Mouse (Mus musculus) hindbrain, embryonic 15.5 days (tissue): ENCODE measurements around the gene Rin1. TPM values are rescaled to one million over a fixed set of nuclear protein-coding genes. Genes with fewer than 3 reads are reported as not detected.

Experiments used
- ATAC-seq: fragments of 200-750 bp; cut with Nextera tagmentation; 2 replicates; pipeline ENCODE4 v1.8.0; 2017; ENCODE audit warnings: low read depth, moderate number of reproducible peaks, moderate TSS enrichment; ENCODE audit not compliant: low FRiP score
- H3K27ac ChIP-seq: fragments of 300-500 bp; sonication (generic); replicated peaks from 2 replicates; pipeline ENCODE4 v1.5.1; 2015; ENCODE audit warnings: mild to moderate bottlenecking, inconsistent platforms
- H3K27me3 ChIP-seq: fragments of 300-500 bp; sonication (generic); 2 replicates; pipeline ENCODE4 v1.6.1; 2015; ENCODE audit warnings: control low read depth, inconsistent platforms
- H3K36me3 ChIP-seq: fragments of 300-500 bp; sonication (generic); 2 replicates; pipeline ENCODE4 v1.6.1; 2015; ENCODE audit warnings: control low read depth, inconsistent platforms
- H3K4me1 ChIP-seq: fragments of 300-500 bp; sonication (generic); replicated peaks from 2 replicates; pipeline ENCODE4 v1.6.1; 2015; ENCODE audit warnings: control low read depth, inconsistent platforms
- H3K4me2 ChIP-seq: fragments of 300-500 bp; sonication (generic); 2 replicates; pipeline ENCODE4 v1.6.1; 2015; ENCODE audit warnings: moderate library complexity, mild to moderate bottlenecking, inconsistent platforms
- H3K4me3 ChIP-seq: fragments of 300-500 bp; sonication (generic); 2 replicates; pipeline ENCODE4 v1.5.1; 2015; ENCODE audit warnings: mild to moderate bottlenecking, inconsistent platforms
- H3K9ac ChIP-seq: fragments of 300-500 bp; sonication (generic); 2 replicates; pipeline ENCODE4 v1.6.1; 2015; ENCODE audit warnings: inconsistent platforms
- H3K9me3 ChIP-seq: fragments of 300-500 bp; sonication (generic); 2 replicates; pipeline ENCODE4 v1.6.1; 2016; ENCODE audit warnings: control low read depth, inconsistent platforms
- WGBS: fragments of 180-500 bp; shearing (Covaris S2); methylation state at CpG from one replicate; pipeline ENCODE4 v1.1.7; 2015; 5-methylcytosine and 5-hydroxymethylcytosine counted together
- polyA plus RNA-seq: library from polyadenylated mRNA; unstranded; fragments of >200 nt; fragmentation: Nextera tagmentation; extraction: Ambion mirVana; gene quantifications from 2 replicates; pipeline ENCODE4 v1.2.1, GENCODE M21; 2015

Rin1 gene
- polyA plus RNA-seq, 1 experiment from 2014 or later, result 1.1 TPM

- Histone ChIP-seq H3K4me2 (no peak overlapping the region), H3K27me3 (0 out of 2 replicates have a peak, but pooled peaks cover 5% of the 10 kb centered on the region), H3K4me1 (peaks cover 19% of the 10 kb centered on the region; the same call in 1 of the 2 replicates), H3K9me3 (no peaks in the 10 kb centered on the region), H3K9ac (no peak overlapping the region), H3K36me3 (no peaks in the 10 kb centered on the region), H3K27ac (no peak overlapping the region; the same call in 1 of the 2 replicates), H3K4me3 (no peak overlapping the region)
- no peak for ATAC-seq
- WGBS, result 39% methylated on average over 5 of the region's 5 CpGs
Measured at GRCm38 (mm10) chr19:5060365-5061330, 10.4 kb downstream of the Rin1 start.

- no peak overlapping the region for H3K27ac ChIP-seq
- ATAC-seq, result no peak
- no peak overlapping the region for H3K4me2 ChIP-seq
- no peaks in the 10 kb centered on the region for H3K36me3 ChIP-seq
- no peak overlapping the region for H3K9ac ChIP-seq
- no peaks in the 10 kb centered on the region for H3K9me3 ChIP-seq
- H3K27me3 ChIP-seq, result peaks cover 11% of the 10 kb centered on the region
- H3K4me3 ChIP-seq, result no peak overlapping the region
- 85% methylated on average over 5 of the region's 5 CpGs for WGBS
- H3K4me1 ChIP-seq, result peaks cover 14% of the 10 kb centered on the region
Measured at GRCm38 (mm10) chr19:5062041-5062440, 11.8 kb downstream of the Rin1 start.

- H3K4me1 ChIP-seq, result peaks cover 17% of the 10 kb centered on the region
- H3K9ac ChIP-seq, result no peak overlapping the region
- WGBS, result 82% methylated on average over 6 of the region's 6 CpGs
- H3K27me3 ChIP-seq, result peaks cover 13% of the 10 kb centered on the region
- no peaks in the 10 kb centered on the region for H3K9me3 ChIP-seq
- no peak overlapping the region for H3K4me2 ChIP-seq
- H3K4me3 ChIP-seq, result no peak overlapping the region
- no peak for ATAC-seq
- H3K36me3 ChIP-seq, result no peaks in the 10 kb centered on the region
- no peak overlapping the region for H3K27ac ChIP-seq
Measured at GRCm38 (mm10) chr19:5062446-5062845, 12.2 kb downstream of the Rin1 start.

- Histone ChIP-seq H3K4me1 (peaks cover 21% of the 10 kb centered on the region), H3K9me3 (no peaks in the 10 kb centered on the region), H3K4me2 (no peak overlapping the region), H3K4me3 (no peak overlapping the region), H3K27me3 (peaks cover 13% of the 10 kb centered on the region), H3K9ac (no peak overlapping the region), H3K36me3 (no peaks in the 10 kb centered on the region), H3K27ac (no peak overlapping the region)
- no peak for ATAC-seq
- 69% methylated on average over 7 of the region's 7 CpGs for WGBS
Measured at GRCm38 (mm10) chr19:5065104-5065503, 14.8 kb downstream of the Rin1 start.

- WGBS, result 13% methylated on average over 15 of the region's 15 CpGs
- ATAC-seq, result no peak
- peak overlapping the region; percentile 83 for H3K4me2 ChIP-seq
- peaks cover 32% of the 10 kb centered on the region for H3K4me1 ChIP-seq
- no peaks in the 10 kb centered on the region for H3K36me3 ChIP-seq
- H3K27ac ChIP-seq, result no peak overlapping the region
- H3K27me3 ChIP-seq, result peaks cover 13% of the 10 kb centered on the region
- H3K9ac ChIP-seq, result peak overlapping the region; percentile 38; the same call in 1 of the 2 replicates
- peak overlapping the region; percentile 42 for H3K4me3 ChIP-seq
- H3K9me3 ChIP-seq, result no peaks in the 10 kb centered on the region
Measured at GRCm38 (mm10) chr19:5067040-5067799, 16.9 kb downstream of the Rin1 start.

GRCm38 (mm10) chr19:5067867-5068569, 17.7 kb downstream of the Rin1 start, which contains the start of gene Cd248:
Gene Cd248 (plus strand): TSS chr19:5068078.
- Histone ChIP-seq H3K9ac (peak within 1 kb of the TSS; percentile 38), H3K4me3 (peak within 1 kb of the TSS; percentile 42), H3K36me3 (no peaks in the 10 kb centered on the region), H3K27ac (0 out of 2 replicates have a peak within 1 kb of the TSS, but pooled peaks have one; percentile 14), H3K27me3 (peaks cover 13% of the 10 kb centered on the region), H3K4me1 (peaks cover 40% of the 10 kb centered on the region), H3K4me2 (peak within 1 kb of the TSS; percentile 83), H3K9me3 (no peaks in the 10 kb centered on the region)
- ATAC-seq, result no peak; the same call in 1 of the 2 replicates
- under 1% methylated on average over 48 of the region's 56 CpGs for WGBS

- peaks cover 41% of the 10 kb centered on the region for H3K4me1 ChIP-seq
- peak overlapping the region; percentile 42 for H3K4me3 ChIP-seq
- peaks cover 13% of the 10 kb centered on the region for H3K27me3 ChIP-seq
- WGBS, result 26% methylated on average over 21 of the region's 21 CpGs
- ATAC-seq, result no peak
- H3K9ac ChIP-seq, result peak overlapping the region; percentile 38
- H3K36me3 ChIP-seq, result no peaks in the 10 kb centered on the region
- no peak overlapping the region for H3K27ac ChIP-seq
- H3K9me3 ChIP-seq, result no peaks in the 10 kb centered on the region
- peak overlapping the region; percentile 83 for H3K4me2 ChIP-seq
Measured at GRCm38 (mm10) chr19:5068570-5069234, 18.4 kb downstream of the Rin1 start.

- 82% methylated on average over 5 of the region's 5 CpGs for WGBS
- no peak for ATAC-seq
- no peak overlapping the region for H3K9ac ChIP-seq
- H3K4me1 ChIP-seq, result peaks cover 41% of the 10 kb centered on the region
- no peak overlapping the region for H3K27ac ChIP-seq
- no peaks in the 10 kb centered on the region for H3K36me3 ChIP-seq
- peaks cover 17% of the 10 kb centered on the region for H3K27me3 ChIP-seq
- peak overlapping the region; percentile 83 for H3K4me2 ChIP-seq
- no peaks in the 10 kb centered on the region for H3K9me3 ChIP-seq
- peak overlapping the region; percentile 6; the same call in 1 of the 2 replicates for H3K4me3 ChIP-seq
Measured at GRCm38 (mm10) chr19:5069486-5069885, 19.2 kb downstream of the Rin1 start.

- 83% methylated on average over 7 of the region's 7 CpGs for WGBS
- Histone ChIP-seq H3K4me2 (peak overlapping the region; percentile 83), H3K4me1 (peaks cover 41% of the 10 kb centered on the region), H3K36me3 (no peaks in the 10 kb centered on the region), H3K27me3 (peaks cover 21% of the 10 kb centered on the region), H3K9me3 (no peaks in the 10 kb centered on the region), H3K4me3 (peak overlapping the region; percentile 6; the same call in 1 of the 2 replicates), H3K27ac (no peak overlapping the region), H3K9ac (no peak overlapping the region)
- no peak for ATAC-seq
Measured at GRCm38 (mm10) chr19:5069978-5070377, 19.7 kb downstream of the Rin1 start.

GRCm38 (mm10) chr19:5071077-5071476, 20.8 kb downstream of the Rin1 start:
- Histone ChIP-seq H3K27ac (peak overlapping the region; percentile 47; the same call in 1 of the 2 replicates), H3K4me3 (peak overlapping the region; percentile 44), H3K9ac (peak overlapping the region; percentile 39), H3K9me3 (no peaks in the 10 kb centered on the region), H3K4me2 (peak overlapping the region; percentile 83), H3K36me3 (no peaks in the 10 kb centered on the region), H3K27me3 (peaks cover 21% of the 10 kb centered on the region), H3K4me1 (peaks cover 41% of the 10 kb centered on the region)
- ATAC-seq, result no peak
- WGBS, result 9% methylated on average over 11 of the region's 11 CpGs
